Mouse (Mus musculus): ENCODE results near the gene Fitm1. TPM values are rescaled to one million over a fixed set of nuclear protein-coding genes. Genes with fewer than 3 reads are reported as not detected.

The Fitm1 gene
- total and polyA plus RNA-seq, 3 experiments, result 0.07 TPM; not detected in 2

DNA sequence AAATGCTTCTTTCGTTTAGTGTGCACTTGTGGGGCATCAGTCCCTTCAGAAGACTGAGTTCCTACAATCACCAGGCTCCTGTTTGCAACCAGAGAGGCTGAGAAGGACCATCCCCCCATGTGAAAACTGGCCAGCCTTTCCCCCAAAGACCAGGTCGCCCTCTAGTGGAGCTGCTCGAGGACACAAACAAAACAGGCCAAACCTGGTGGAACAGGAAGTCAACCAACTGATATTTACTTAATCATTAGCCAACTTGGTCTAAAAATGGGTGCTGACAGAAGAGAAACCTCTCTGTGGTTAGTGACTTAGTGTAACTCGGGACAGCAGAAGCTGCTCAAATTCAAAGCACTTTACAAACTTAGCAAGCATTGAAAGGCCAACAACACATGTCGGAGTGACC is 18.4 kb upstream of the Fitm1 start:
- Histone ChIP-seq H3K79me2 (ENCODE audit: control insufficient read depth, insufficient read depth, low read length, poor library complexity) (no peaks in the 10 kb centered on the region; the same call in none of the 2 replicates), H3K4me1 (ENCODE audit: control insufficient read depth in 1 of 2, insufficient read depth in 2 of 2, low read length in 2 of 2) (peaks cover 7 to 33% of the 10 kb centered on the region in 2 experiments; a peak in 3 of 4 replicates), H3K4me3 (ENCODE audit: control insufficient read depth in 1 of 2, insufficient read depth in 1 of 2, low read depth in 2 of 2, low read length in 2 of 2) (peak overlapping the region; percentile 18 to 29; a peak in 3 of 4 replicates), H3K9ac (ENCODE audit: control insufficient read depth, low read depth, low read length, poor library complexity, severe bottlenecking) (peak overlapping the region; percentile 52), H3K36me3 (ENCODE audit: control insufficient read depth in 1 of 2, insufficient read depth in 2 of 2, low read length in 2 of 2) (peaks cover 0 to 36% of the 10 kb centered on the region in 2 experiments; a peak in 2 of 4 replicates), H3K27me3 (ENCODE audit: control insufficient read depth in 1 of 2, insufficient read depth in 2 of 2, low read length in 2 of 2) (no peaks in the 10 kb centered on the region), H3K27ac (ENCODE audit: control insufficient read depth, low read depth, low read length) (peak overlapping the region; percentile 83), H3K9me3 (replicated peaks; ENCODE audit: insufficient read depth, low read length) (no peaks in the 10 kb centered on the region)
- TF ChIP-seq ETS1 (IDR thresholded peaks at IDR 0.05; ENCODE audit: low read depth, low read length) (peak; percentile 81), TBP (IDR thresholded peaks at IDR 0.05; ENCODE audit: low read depth, low read length) (peak; percentile 62; the same call in 1 of the 2 replicates), SIN3A (IDR thresholded peaks at IDR 0.05; ENCODE audit: low read length) (peak; percentile 80), CTCF (IDR thresholded peaks at IDR 0.05 in 2 of 3, conservative IDR thresholded peaks at IDR 0.05 in 1 of 3; ENCODE audit: control insufficient read depth in 1 of 3, insufficient read depth in 1 of 3, low read depth in 2 of 3, low read length in 3 of 3, poor library complexity in 1 of 3, severe bottlenecking in 1 of 3) (peak; percentile 81 to 94 (median 84)), GATA1 (IDR thresholded peaks at IDR 0.05; ENCODE audit: low read depth, low read length) (peak; percentile 65; the same call in 1 of the 2 replicates), RAD21 (IDR thresholded peaks at IDR 0.05; ENCODE audit: low read depth, low read length) (peak; percentile 66), HCFC1 (IDR thresholded peaks at IDR 0.05; ENCODE audit: low read depth, low read length) (peak; percentile 41; the same call in 1 of the 2 replicates), TCF12 (IDR thresholded peaks at IDR 0.05; ENCODE audit: low read depth, low read length) (0 out of 2 replicates have a peak, but pooled peaks have one; percentile 26), POLR2A (IDR thresholded peaks at IDR 0.05; ENCODE audit: control insufficient read depth in 1 of 2, insufficient read depth in 1 of 2, low read depth in 1 of 2, low read length in 2 of 2, poor library complexity in 1 of 2) (peak in 1 of 2 experiments; percentile 38; a peak in 1 of 4 replicates), JUND (IDR thresholded peaks at IDR 0.05; ENCODE audit: low read depth, low read length) (no peak), MEF2A (IDR thresholded peaks at IDR 0.05; ENCODE audit: extremely low read depth, insufficient replicate concordance, low read depth, low read length, poor library complexity, severe bottlenecking) (peak; percentile 86; the same call in 1 of the 2 replicates), EP300 (IDR thresholded peaks at IDR 0.05; ENCODE audit: low read depth in 1 of 2, low read length in 2 of 2) (peak; percentile 14 to 72; a peak in 1 of 4 replicates), ELF1 (IDR thresholded peaks at IDR 0.05; ENCODE audit: low read depth, low read length) (peak; percentile 72; the same call in 1 of the 2 replicates), CHD2 (IDR thresholded peaks at IDR 0.05; ENCODE audit: low read length) (no peak), CHD1 (IDR thresholded peaks at IDR 0.05; ENCODE audit: low read depth, low read length) (no peak), SMC3 (IDR thresholded peaks at IDR 0.05; ENCODE audit: low read depth, low read length) (peak; percentile 60), NRF1 (IDR thresholded peaks at IDR 0.05; ENCODE audit: insufficient read depth, low read depth, low read length, poor library complexity, severe bottlenecking) (no peak)
- peak; percentile 93 for DNase-seq (ENCODE audit: low read depth, low spot score)

GRCm38 (mm10) chr14:55557587-55557986 is 17.8 kb upstream of the Fitm1 start:
- no peak overlapping the region for H3K4me3 ChIP-seq (ENCODE audit: control insufficient read depth in 1 of 2, insufficient read depth in 1 of 2, low read depth in 2 of 2, low read length in 2 of 2)
- DNase-seq (ENCODE audit: low read depth, low spot score), result no peak
- peak overlapping the region; percentile 83 for H3K27ac ChIP-seq (ENCODE audit: control insufficient read depth, low read depth, low read length)
- no peaks in the 10 kb centered on the region for H3K27me3 ChIP-seq (ENCODE audit: control insufficient read depth in 1 of 2, insufficient read depth in 2 of 2, low read length in 2 of 2)
- H3K9ac ChIP-seq (ENCODE audit: control insufficient read depth, low read depth, low read length, poor library complexity, severe bottlenecking), result peak overlapping the region; percentile 52
- no peaks in the 10 kb centered on the region; the same call in none of the 2 replicates for H3K79me2 ChIP-seq (ENCODE audit: control insufficient read depth, insufficient read depth, low read length, poor library complexity)
- H3K4me1 ChIP-seq (ENCODE audit: control insufficient read depth in 1 of 2, insufficient read depth in 2 of 2, low read length in 2 of 2), result peaks cover 7 to 35% of the 10 kb centered on the region in 2 experiments; a peak in 3 of 4 replicates
- peaks cover 0 to 36% of the 10 kb centered on the region in 2 experiments; a peak in 2 of 4 replicates for H3K36me3 ChIP-seq (ENCODE audit: control insufficient read depth in 1 of 2, insufficient read depth in 2 of 2, low read length in 2 of 2)
- no peaks in the 10 kb centered on the region for H3K9me3 ChIP-seq (replicated peaks; ENCODE audit: insufficient read depth, low read length)
- TF ChIP-seq POLR2A (IDR thresholded peaks at IDR 0.05; ENCODE audit: control insufficient read depth in 1 of 2, insufficient read depth in 1 of 2, low read depth in 1 of 2, low read length in 2 of 2, poor library complexity in 1 of 2) (0 out of 4 replicates have a peak, but pooled peaks of 1 of the 2 experiments have one; percentile 6), BHLHE40 (IDR thresholded peaks at IDR 0.05; ENCODE audit: borderline replicate concordance, low read depth, low read length) (no peak)

All from MEL (cell line).